Mouse (Mus musculus): ENCODE measurements around the gene Slc9c1. TPM values are rescaled to one million over a fixed set of nuclear protein-coding genes. Genes with fewer than 3 reads are reported as not detected.

Gene Slc9c1
- total RNA-seq, 2 experiments from 2014 or later = not detected

DNA sequence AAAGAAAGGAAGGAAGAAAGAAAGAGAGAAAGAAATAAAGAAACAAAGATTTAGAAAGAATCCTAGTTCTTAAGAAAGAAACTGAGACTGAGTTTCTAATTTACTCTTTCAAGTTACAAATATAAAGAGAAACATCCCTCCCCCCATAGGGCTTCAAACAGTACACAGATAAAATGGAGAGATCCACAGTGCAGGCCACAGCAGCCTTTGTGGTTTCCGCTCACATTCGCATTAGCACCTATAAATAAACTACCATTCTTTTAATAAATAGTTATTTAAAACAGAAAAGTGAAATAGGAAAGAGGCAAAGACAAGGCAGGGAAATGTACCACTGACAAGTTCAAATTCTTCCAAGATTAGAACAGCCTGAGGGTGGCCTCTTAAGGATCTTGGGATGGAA is 89.7 kb downstream of the Slc9c1 start:
- no peak for DNase-seq (ENCODE audit: low spot score in 2 of 2)

DNA sequence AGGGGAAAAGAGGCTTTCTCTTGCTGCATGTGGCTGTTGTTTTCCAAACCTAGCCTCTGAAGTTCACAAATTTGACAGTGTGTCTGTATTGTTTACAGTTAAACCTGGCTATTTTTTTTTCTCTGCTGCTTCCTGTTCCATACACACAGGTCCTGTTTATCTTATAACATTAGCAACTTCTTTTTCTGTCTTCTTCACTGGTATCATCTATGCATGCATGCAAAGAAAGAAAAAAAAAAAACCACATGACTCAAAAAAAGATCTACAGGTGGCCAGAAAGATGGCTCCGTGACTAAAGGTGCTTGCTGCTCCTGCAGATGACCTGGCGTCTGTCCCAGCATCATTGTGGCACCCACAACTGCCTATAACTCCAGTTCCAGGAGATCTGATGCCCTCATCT is 90.2 kb downstream of the Slc9c1 start:
- no peak for DNase-seq (ENCODE audit: low spot score in 2 of 2)

DNA sequence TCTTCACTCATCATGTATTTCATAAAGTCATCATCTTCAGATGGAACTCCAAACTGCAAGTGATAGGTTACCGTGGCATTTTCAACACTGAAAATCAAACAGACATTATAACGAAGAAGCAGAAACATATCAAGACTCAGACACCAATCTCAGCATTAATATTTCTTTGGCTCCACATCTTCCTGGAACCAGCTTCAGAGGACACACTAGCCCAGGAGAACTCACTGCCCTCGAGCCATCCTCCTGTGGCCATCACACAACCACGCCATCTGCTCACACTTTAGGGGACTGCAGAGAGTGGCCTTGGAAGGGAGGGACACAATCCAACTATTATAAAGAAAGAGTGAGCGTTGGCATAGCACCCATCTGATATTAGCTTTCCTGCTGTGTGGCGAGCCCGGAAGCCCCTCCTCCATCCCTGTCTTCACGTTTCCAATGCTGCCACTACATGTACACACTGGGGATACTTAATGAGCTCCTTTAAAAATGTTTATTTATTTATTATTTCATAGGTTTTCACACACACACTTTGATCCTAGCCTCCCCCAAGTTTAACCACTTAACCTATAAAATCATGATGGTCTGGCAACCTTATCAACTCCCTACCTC is 94.5 kb downstream of the Slc9c1 start:
- no peak for DNase-seq (ENCODE audit: low spot score in 2 of 2)

DNA sequence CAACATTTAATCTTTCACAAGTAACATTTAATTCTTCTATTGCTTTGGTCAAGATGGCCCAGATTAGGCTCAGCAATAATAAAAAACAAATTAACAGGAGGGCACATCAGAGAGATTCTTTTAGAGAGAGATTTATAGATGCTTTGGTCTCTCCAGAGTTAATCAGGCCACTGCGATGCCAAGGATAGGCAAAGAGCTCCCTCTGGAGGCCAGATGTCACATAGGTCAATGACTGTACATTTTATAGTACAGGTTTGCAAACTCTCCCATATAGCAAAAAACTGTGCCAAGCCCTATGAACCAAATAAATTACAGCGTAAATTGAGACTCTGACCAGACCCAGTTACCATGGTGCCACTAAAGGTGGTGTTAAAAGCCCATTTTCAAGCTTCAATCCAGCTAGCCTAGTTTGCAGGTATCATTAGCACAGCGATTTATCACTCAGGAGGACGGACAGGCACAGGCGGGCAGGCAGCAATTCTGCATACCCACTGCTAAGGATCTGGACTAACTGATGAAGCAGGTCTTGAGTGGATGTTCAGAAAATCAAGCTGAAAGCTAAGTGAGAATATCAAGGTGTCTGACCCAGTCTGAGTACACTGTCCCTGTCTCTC is 95.3 kb downstream of the Slc9c1 start:
- DNase-seq (ENCODE audit: low spot score in 2 of 2) = peak; percentile 24 to 51

DNA sequence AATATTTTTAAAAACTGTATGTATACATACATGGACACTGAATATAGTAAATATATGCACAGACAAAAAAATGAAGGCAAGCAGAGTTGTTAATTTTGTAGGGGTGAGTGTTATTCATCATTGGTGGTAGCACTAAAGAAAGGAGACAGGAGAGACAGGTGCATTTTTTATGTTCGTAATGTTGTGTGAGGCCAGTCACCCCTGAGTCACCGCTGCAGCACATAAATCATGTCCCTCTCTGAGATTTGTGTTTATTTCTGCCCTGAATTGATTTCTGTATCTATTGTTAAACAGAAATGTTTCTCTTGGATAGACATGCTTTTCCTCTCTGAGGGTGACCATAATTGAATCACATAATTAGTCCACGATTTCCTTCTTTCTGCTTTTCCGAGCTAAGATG is 97.3 kb downstream of the Slc9c1 start:
- no peak for DNase-seq (ENCODE audit: low spot score in 2 of 2)

DNA sequence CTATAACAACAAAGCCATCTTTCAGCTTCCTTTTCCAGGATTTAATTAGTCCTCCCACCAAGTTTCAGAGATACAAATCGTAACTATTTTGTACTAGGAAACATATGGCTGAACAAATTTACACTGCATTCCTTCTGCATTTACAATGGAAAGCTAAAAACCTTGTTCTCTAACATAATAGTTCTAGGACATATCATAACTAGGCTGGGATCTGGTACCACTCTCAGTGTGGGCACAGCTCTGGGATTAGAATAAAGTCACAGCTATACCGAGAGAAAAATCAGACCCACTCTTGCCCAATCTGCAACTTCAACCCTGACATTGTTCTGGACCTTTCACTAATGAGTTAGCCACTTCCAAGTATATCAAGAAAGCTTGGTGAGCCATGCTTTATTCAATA is 100.7 kb downstream of the Slc9c1 start:
- no peak for DNase-seq (ENCODE audit: low spot score in 2 of 2)

DNA sequence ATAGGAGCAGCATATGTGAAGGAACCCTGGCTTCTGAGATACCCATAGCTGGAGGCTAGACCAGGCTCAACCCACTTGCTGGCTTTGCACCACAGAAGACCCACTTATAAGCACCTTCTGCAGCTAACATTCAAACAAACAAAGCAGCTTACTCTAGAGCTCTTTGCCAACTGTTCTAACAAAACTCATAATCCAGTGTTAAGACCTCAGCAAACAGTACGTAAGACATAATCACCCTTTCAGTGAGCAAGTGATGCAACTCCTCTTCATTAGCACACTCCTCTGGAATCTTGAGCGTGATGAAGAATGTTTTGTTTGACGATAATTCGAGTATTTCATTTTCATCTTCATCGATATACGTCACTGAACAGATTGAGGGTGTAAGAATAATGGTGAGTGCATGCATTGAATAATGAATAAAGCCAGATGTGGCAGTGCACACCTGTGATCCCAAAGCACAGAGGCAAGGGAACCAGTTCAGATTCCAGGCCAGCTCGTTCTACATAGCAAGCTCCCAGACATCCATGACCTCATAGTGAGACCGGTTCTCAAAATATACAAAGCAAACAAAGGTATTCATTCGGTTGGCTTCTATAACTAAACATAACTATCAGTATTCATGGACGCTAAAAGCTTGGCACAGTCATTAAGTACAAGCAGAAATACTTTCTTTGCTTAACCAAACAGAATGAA is 105.1 kb downstream of the Slc9c1 start:
- DNase-seq (ENCODE audit: low spot score in 2 of 2) = no peak

DNA sequence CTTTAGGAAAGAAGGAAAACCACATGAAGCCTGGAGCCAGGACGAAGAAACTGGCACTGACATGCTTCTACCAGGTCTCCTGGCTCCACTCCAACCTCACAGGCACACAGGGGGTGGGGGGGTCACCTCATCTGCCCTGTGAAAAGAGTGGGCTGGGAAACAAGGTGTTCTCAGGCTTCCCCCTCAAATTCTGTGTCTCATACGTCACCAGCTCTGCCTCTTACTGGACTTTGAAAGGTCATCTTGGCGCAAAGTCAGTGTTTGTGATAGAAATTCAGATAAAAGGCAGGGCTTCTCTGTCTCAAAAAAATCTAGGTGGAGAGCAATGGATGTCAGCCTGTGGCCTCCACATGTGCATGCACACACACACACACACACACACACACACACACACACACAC is 106.2 kb downstream of the Slc9c1 start:
- no peak for DNase-seq (ENCODE audit: low spot score in 2 of 2)

DNA sequence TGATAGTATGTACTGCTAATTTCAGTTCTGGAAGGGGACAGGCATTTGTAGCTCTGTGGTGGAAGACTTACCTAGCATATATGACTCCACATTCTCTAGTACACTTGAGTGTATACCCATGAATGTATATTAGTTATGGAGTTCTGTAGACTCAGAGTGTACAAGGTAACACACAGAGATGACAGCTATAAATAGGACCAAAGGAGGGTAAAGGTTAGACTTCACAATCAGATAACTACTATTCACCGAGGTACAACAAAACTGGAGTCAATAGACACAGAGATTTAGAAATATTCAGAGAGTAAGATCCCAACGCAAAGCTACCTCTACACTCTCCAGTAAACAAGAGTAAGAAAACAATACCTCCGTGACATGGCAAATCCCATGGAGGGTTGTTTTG is 108.8 kb downstream of the Slc9c1 start:
- DNase-seq (ENCODE audit: low spot score in 2 of 2) = no peak

DNA sequence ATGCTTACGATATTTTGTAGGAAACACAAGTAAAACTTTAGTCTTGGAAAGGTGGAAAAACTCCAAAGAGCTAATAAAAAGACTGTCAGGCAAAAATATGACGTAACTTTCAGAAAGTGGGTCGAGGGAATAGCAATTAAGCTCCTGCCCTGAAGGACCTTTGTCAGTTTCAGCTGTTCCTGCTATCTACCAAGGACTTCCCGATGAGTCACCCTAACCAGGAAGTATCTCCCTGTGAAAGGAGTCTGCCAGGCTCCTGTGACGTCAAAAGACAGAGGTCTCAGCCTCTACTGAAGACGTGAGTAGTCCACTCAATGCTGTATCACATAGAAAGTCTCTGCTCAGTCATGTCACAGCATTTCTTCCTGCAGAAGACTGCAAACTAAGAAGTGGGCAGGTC is 109.3 kb downstream of the Slc9c1 start:
- no peak for DNase-seq (ENCODE audit: low spot score in 2 of 2)

DNA sequence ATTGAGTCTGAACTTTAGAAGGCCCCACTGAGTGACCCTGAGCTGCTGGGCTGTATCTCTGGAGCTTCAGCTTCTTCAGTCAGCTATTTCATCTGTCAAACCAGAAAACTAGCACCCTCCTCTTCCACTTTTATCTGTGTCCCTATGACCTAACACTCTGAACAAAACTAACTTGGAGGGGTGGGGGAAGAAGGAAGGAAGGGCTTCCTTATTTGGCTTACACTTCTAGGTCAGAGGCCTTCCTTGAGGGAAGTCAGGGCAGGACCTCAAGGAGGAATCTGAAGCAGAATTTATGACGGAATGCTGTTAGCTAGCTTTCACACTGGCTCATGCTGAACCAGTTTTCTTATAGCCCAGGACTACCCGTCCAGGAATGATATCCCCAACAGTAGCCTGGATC is 116.4 kb downstream of the Slc9c1 start:
- no peak for DNase-seq (ENCODE audit: low spot score in 2 of 2)

DNA sequence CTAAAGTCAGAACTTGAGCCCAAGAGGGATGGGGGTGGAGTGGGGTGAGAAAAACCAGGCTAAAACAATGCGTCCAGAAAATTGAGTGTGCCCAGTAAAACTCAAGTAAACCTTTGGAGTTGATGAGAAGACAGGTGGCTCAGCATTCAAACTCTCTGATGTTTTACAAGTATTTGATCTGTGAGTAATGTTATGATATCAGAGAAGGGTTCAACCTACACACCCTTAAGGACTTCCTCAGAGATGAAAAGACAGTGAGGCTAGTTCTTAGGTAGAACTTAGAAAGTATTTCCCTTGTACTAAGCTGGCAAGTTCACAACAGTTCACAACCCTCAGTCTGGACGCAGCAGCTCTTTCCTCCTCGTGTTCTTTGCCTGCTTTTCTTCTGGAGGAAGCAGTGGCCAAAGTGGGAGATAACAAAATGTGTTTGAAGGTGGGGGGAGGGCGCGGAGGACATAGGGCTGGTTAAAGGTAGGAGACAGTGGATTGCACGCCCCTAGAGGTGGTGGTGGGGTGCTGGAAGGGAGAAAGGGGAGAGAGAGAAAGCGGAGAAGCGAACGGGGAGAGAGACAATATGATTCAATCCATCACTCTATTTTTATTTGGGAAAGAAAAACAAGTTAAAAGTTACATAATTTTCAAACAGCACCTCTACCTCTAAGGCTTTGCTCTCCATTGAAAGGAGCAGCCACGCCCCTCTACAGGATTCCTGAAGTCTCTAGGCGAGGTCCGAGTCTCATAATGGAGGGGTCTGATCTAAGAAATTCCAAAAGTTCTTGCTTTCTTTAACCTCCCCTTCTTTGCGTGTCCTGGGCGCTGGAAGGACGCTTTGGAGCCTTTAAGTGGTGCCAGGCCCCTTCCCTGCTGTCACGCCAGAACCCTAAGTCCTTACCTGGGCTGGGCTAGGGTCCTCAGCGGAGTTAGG is 118.2 kb downstream of the Slc9c1 start:
- DNase-seq (ENCODE audit: low spot score in 2 of 2) = no peak

DNA sequence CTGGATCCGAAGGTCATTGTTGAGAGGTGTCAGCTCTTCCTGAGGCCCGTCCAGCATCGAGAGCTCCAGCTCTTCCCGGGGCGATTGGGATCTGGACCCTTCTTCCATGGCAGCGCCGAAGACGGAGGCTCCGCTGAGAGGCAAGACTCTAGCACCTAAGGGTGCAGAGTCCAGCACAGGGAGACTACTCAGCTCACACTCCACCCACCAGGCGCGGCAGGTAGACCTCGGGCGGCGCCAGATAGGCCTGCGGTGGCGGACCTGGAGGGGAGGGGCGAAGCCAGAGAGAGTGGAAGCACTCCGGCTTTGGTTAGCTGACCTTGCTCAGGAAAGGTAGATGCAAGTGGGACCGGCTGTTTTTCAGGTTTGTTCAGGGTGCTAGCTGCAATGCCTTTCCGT is 118.8 kb downstream of the Slc9c1 start, which contains the start of gene BC016579:
Gene BC016579 (minus strand): TSS at position 135 of the 399 bp plus-strand sequence.
- no peak for DNase-seq (ENCODE audit: low spot score in 2 of 2)

DNA sequence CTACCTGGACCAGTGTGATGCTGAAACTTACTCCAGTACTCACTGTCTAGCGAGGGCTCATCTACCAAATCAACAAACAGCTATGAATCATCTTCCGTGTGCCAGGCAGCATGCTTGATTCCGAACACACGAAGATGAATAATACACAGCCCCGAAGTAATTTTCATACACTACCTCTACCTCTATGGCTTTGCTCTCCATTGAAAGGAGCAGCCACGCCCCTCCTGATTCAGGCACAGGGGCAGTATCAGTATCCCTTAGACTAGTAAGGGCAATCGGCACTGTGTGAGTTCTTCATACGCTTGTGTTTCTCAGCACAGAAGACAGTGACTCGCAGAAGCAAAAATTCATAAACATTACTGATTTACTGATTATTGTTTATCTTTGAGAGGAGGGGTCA is 119.4 kb downstream of the Slc9c1 start:
- DNase-seq (ENCODE audit: low spot score in 2 of 2) = no peak

Other genes starting within 250 kb of the Slc9c1 start
- 10 to 100 TPM; 29.9 to 40.0 TPM for gene Cd200, start 126.3 kb upstream of the Slc9c1 start, total RNA-seq (2021)
- not detected for gene Gm609, start 42.3 kb upstream of the Slc9c1 start, total RNA-seq (2021)
- not detected for gene Gm17783, start 3.3 kb upstream of the Slc9c1 start, total RNA-seq (2021)
- gene Gcsam, start 75.1 kb downstream of the Slc9c1 start, total RNA-seq (2021) = under 1 TPM; 0.57 to 0.74 TPM
- gene BC016579, start 118.8 kb downstream of the Slc9c1 start, total RNA-seq (2021) = not detected
- gene Tmprss7, start 158.3 kb downstream of the Slc9c1 start, total RNA-seq (2021) = not detected
- gene Tagln3, start 189.3 kb downstream of the Slc9c1 start, total RNA-seq (2021) = under 1 TPM; 0.44 TPM
- 10 to 100 TPM; 14.3 to 16.8 TPM for gene Abhd10, start 207.6 kb downstream of the Slc9c1 start, total RNA-seq (2021)